Mouse (Mus musculus): ENCODE measurements around the gene Ncaph2.

The Ncaph2 gene

DNA sequence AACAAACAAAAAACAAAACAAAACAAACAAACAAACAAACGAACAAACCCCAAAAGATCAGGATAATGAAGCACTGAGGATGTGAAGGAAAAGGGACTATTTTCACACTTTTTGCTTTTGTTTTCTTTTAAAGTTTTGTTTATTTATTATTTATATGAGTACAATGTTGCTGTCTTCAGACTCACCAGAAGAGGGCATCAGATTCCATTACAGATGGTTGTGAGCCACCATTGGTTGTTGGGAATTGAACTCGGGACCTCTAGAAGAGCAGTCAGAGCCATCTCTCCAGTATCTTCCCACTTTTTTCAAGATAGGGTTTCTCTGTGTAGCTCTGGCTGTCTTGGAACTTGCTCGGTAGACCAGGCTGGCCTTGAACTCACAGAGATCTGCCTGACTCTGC is 12.2 kb upstream of the Ncaph2 start:
- no peak for DNase-seq (ENCODE audit: low spot score in 2 of 2)

DNA sequence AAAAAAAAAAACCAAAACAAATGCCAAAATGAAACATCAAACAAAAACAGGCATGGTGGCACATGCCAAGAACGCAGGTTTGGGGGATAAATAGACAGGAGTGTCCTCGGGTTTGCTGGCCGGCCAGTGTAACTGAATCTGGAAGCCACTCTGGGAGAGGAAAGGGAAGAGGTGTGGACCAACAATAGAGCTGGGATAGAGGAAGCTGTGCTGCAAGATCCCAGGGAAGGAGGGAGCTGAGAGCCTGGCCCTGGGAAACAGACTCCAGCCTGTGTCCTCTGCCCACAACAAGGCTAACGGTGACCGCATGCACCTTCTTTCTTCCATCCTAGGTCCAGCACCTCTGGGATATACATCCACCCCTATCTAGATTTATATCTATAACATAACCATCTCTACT is 5.1 kb upstream of the Ncaph2 start:
- DNase-seq (ENCODE audit: low spot score in 2 of 2), result no peak

- no peak for DNase-seq (ENCODE audit: low spot score in 2 of 2)
Observed at GRCm38 (mm10) chr15:89351302-89351701, 4.2 kb upstream of the Ncaph2 start.

DNA sequence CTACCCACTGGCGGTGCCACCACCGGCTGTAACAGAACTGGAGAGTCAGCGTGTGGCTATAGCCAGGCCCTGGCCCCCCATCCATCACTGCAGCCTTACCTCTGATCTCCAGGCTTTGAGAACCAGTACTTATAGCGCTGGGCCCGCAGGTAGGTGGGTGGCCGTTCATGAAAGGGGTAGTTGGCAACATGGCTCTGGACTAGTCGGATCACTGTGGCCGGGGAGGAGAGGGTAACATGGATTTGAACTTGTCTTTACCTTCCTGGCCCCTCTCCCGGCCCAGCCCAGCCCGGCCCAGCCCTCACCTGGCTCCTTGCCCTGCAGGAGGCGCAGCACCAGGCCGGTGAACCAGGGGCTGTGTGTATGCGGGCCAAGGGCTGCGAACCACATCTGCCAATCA is 3.5 kb upstream of the Ncaph2 start:
- DNase-seq (ENCODE audit: low spot score in 2 of 2), result no peak

DNA sequence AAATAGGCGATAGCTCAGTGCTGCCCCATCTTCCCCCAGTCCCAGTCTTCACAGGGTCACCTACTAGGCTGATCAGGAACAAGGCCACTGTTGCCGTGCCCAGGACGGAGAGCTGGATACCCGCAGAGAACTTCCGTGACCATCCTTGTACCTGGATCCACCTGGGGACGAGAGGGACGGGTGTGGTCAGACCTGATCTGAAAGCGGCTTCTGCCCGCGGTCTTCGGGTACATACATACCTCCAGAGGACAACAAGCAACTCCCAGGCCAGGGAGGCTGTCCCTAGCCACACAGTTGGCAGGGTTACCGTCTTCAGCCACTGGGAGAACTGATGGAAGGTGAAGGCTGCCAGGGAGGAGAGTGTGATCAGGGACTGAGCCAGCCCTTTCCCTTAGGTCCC is 2.7 kb upstream of the Ncaph2 start:
- DNase-seq (ENCODE audit: low spot score in 2 of 2), result no peak

- no peak for DNase-seq (ENCODE audit: low spot score in 2 of 2)
Observed at GRCm38 (mm10) chr15:89353837-89354236, 1.7 kb upstream of the Ncaph2 start.

GRCm38 (mm10) chr15:89354455-89354854 is 1.1 kb upstream of the Ncaph2 start:
- DNase-seq (ENCODE audit: low spot score in 2 of 2), result no peak

GRCm38 (mm10) chr15:89356372-89356771 is 853 bp downstream of the Ncaph2 start:
- peak; percentile 55 to 72 for DNase-seq (ENCODE audit: low spot score in 2 of 2)

- no peak for DNase-seq (ENCODE audit: low spot score in 2 of 2)
Observed at GRCm38 (mm10) chr15:89358784-89359183, 3.3 kb downstream of the Ncaph2 start.

DNA sequence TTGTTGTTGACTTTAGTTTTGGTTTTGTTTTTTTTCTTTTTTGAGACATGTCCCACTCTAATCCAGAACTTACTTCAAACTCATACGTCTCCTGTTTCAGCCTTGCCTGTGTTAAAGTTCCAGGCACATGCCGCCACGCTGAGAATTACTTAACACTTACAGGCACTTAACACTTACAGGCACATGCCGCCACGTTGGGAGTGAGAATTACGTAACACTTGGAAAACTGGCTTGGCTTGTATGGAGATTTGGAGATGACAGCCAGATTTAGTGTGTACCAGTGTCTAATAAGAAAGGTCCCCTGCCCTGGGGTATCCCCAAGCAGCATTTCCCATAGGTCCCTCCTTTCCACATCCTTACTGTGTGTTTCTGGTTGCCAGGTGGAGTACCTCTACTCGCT is 7.5 kb downstream of the Ncaph2 start:
- no peak for DNase-seq (ENCODE audit: low spot score in 2 of 2)

- no peak for DNase-seq (ENCODE audit: low spot score in 2 of 2)
Observed at GRCm38 (mm10) chr15:89365141-89365551, 9.6 kb downstream of the Ncaph2 start.

GRCm38 (mm10) chr15:89372068-89372467 is 16.5 kb downstream of the Ncaph2 start:
- DNase-seq (ENCODE audit: low spot score in 2 of 2), result no peak

DNA sequence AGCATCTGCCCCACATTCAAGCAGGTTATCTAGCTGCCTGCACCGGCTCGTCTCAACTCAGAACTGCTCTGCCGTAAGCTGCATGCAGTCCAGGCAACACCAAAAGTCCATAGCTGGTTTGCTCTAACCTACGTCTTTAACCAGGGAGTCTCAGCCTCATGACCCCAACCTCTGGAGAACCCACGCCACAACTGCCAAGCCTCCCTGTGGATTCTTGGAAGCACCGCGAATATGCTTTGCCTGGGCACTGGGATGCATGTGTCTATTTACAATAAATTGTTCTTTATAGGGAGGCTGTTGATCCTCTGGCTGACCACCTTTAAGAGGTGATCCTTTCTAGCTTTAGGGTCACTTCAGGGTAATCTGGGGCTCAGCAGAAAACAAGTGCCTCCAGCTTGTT is 17.0 kb downstream of the Ncaph2 start:
- no peak for DNase-seq (ENCODE audit: low spot score in 2 of 2)

DNA sequence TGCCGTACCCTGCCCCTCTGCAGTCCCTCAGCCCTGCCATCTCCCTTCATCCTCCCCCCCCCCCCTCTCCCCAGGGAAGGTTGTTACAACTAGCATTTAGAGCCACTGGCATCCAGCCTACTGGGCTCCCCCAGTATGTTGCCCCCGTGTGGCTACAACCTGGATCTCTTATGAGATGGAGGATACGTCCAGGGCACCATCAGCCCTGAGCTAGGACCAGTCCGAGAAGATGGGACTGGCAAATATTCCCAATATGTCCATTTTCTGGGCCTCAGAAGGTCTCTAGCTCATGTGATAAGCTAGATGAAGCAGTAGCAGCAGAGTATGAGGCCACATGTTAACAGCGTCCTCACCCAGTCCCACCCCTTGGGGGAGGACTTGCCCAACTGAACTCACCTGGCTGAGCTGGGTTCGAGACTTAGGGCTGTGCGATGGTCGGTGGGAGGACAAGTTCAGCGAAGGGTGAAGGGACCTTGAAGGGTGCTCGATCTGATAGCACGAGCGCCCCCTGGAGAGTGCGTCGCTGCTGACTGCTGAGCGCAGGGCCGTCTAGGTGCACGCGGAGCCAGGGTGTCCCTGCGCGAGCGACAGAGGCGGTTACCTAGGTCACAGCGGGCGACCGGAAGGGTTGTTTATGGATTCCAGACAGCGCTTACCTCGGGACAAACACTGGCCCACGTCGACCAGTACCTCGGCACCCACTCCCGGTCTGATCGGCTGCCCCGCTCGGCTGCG is 17.7 kb downstream of the Ncaph2 start:
- peak; percentile 81 to 85 for DNase-seq (ENCODE audit: low spot score in 2 of 2)

- peak; percentile 85 to 88 for DNase-seq (ENCODE audit: low spot score in 2 of 2)
Observed at GRCm38 (mm10) chr15:89373762-89374248, 18.3 kb downstream of the Ncaph2 start, which contains the start of gene Sco2. TSS of gene Sco2 (minus strand) at chr15:89373846.

- DNase-seq (ENCODE audit: low spot score in 2 of 2), result no peak
Observed at GRCm38 (mm10) chr15:89374340-89374739, 18.8 kb downstream of the Ncaph2 start.

- no peak for DNase-seq (ENCODE audit: low spot score in 2 of 2)
Observed at GRCm38 (mm10) chr15:89374801-89375534, 19.4 kb downstream of the Ncaph2 start.

GRCm38 (mm10) chr15:89376040-89376439 is 20.5 kb downstream of the Ncaph2 start:
- no peak for DNase-seq (ENCODE audit: low spot score in 2 of 2)

GRCm38 (mm10) chr15:89376957-89377356 is 21.4 kb downstream of the Ncaph2 start, which contains the start of gene Tymp:
TSS of gene Tymp (minus strand) at chr15:89377039.
- DNase-seq (ENCODE audit: low spot score in 2 of 2), result no peak

DNA sequence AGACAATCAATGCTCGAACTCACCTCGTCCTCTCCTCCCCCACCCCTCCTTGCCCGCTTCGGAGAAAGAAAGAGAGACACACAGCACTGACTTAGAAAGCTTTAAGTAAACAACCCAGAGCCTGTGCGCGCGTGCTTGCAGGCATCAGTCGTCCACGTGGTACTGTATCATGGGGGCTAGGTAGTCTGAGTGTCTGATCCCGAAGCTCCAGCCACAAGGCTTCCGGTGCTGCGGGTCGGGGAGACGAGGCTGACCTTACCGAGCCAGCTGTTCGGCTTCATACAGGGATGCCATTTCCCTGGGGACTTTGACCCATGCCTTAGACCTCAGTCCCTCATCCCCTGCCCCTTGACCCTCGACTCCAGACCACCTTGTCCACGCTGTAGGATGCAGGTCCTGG is 21.8 kb downstream of the Ncaph2 start:
- no peak for DNase-seq (ENCODE audit: low spot score in 2 of 2)

DNA sequence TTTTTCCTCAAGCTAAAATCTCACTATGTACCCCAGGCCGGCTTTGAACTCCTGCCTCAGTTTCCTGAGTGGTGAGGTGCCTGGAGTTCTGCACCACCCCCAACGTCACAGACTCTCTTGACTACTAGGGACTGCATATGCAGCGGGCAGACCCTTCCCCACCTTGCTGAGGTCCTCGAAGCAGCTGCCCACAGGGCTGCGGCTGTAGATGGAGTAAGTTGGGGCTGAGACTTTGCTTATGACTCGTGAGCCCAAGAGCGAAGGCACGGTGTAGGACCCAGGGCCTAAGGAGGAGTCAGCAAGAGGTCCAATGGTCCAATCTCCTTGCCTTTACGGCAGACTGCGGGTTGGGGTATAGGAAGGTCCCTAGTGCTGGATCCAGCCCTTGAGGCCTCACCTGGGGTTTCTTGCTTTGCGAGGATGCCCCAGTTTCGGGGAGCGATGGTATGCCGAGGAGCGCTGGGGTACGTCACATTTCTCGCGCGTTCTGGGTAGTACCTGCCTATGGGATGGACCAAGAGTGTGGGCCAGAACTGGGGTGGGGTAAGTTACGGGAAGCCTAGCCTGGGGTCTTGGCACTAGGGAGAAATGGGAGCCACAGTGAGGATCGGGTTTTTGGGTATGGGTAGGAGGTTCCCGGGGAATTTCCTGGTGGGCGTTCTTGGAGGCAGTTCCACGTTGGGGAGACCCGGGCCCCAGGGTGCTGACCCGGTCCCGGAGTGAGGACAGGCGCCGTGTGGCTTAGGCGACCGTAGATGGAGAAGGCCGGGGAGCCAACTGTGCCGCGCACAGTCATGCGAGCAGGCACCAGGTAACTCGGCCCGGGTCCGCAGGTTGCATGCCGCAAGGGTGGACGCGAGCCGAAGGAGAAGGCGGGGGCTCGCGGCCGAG is 22.7 kb downstream of the Ncaph2 start:
- DNase-seq (ENCODE audit: low spot score in 2 of 2), result no peak

- no peak for DNase-seq (ENCODE audit: low spot score in 2 of 2)
Observed at GRCm38 (mm10) chr15:89378831-89379401, 23.4 kb downstream of the Ncaph2 start, which contains the start of gene Odf3b. TSS of gene Odf3b (minus strand) at chr15:89379282.
